Mouse (Mus musculus) olfactory bulb, adult 2 months (tissue): ENCODE data around the gene Gls2.

ENCODE experiments used
- CTCF ChIP-seq: fragments of 200-500 bp; IDR thresholded peaks from 2 replicates; pipeline ENCODE4 v1.5.1; 2012; ENCODE audit warnings: low read depth, mild to moderate bottlenecking, low read length, moderate library complexity; ENCODE audit not compliant: insufficient read depth
- POLR2A ChIP-seq: fragments of 200-500 bp; IDR thresholded peaks from 2 replicates; pipeline ENCODE4 v1.6.1; 2012; ENCODE audit warnings: mild to moderate bottlenecking, low read depth, low read length, moderate library complexity; ENCODE audit not compliant: insufficient read depth

- TF ChIP-seq POLR2A, result no peak
- no peak for TF ChIP-seq CTCF
Observed at GRCm38 (mm10) chr10:128212871-128213323, 18.6 kb downstream of the Gls2 start.
